Mouse (Mus musculus): Measurements from ENCODE around the gene Mars.

Gene Mars

DNA sequence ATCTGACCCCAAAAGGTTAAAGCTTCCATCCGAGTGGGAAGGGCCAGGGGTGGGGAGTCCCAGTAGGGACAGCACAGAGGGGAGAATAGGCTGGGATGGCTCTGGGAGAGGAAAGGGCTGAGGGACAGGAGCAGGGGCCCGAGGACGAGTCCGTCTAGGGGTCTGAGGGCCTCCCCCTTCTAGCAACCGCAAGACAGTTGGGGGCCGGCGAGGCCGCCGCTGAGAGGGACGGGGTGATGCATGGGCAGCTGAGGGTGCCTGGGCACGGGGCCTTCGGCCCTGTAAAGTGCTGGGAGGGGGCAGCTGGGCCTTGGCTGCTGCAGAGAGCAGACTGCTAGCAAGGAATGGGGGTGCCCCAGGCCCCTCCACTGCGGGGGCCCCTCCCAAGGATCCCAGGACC lies 25.9 kb downstream of the Mars start:
- DNase-seq = no peak

- no peak for DNase-seq
These were observed 26.7 kb downstream of the Mars start for GRCm38 (mm10) chr10:127284724-127285500.

- no peak for DNase-seq
These were observed 27.4 kb downstream of the Mars start for GRCm38 (mm10) chr10:127284105-127284622.

DNA sequence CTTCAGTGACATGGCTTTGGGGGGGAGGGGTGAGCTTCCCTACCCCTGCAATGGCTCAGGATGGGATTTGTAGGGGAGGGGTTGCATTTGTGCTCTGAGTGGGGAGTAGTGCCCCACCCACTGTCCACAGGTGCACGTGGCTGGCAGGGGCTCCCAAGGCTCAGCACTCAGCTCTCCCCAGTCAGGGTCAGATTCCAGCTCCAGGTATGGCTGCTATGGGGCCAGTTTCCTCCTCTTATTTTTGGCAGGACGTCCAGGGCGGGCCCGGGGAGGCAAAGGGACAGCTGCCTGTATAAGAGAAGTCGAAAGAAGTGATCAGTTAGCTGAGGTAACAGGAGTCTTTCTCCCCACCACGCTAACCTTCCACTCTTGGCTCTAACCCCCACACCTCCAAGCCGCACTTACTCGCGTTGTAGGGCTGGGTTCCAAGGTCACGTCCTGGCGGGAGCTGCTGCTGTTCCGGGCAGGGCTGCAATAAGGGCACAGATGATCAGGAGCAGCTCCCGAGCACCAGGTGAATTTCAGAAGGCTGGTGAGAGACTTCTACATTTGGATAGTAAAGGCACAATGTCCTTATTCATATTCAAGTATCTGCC lies 28.9 kb downstream of the Mars start:
- DNase-seq = no peak

DNA sequence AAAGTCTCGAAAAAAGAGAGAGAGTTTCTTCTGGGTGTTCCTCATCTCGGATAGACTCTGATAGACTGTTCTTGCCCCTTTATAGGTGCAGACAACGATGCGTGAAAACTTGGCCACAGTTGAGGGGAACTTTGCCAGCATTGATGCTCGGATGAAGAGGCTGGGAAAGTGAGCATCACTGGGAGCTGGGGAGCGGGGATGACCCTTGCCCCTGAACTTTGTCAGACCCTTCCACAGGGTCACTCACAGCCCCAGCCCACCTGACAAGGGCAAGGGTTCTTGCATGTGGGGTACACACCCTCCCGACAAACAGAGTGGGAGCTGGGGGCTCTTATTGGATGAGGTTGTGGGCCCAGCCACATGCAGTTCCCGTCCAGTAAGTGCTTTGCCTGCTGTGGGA lies 30.3 kb downstream of the Mars start:
- no peak for DNase-seq

GRCm38 (mm10) chr10:127279730-127280129 lies 31.9 kb downstream of the Mars start:
- no peak for DNase-seq

DNA sequence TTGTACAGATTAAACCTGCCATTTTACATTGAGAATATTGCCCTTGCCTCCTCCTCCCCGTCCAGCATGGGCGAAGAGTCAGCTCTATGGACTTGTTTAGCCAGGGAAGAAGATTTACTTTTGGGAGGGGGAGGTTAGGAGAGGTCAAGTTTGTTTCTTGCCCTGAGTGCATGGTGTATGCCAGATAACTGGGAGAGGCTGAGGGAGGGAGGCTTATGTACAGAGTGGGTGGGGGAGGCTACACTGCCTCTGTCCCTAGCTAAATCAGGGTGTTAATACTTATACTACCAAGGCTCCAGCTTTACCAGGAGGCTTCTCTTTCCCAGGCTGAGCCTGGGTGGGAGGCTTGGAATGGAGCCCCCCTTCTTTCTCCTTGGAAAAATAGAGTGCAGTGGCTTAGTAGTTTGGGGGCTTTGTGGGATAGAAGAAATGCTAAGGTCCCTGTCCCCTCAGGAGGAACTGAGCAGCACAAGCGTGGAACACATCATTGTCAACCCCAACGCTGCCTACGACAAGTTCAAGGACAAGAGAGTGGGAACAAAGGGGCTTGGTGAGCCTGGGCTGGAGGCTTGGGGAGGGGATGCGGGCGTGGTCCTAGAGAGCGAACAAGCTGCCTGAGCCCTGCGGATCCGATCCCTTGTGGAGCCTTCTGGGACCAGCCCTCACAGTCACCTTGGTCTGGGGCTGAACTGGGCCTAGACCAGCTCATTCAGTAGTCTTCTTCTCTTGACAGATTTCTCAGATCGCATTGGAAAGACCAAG lies 37.1 kb downstream of the Mars start:
- DNase-seq = no peak

DNA sequence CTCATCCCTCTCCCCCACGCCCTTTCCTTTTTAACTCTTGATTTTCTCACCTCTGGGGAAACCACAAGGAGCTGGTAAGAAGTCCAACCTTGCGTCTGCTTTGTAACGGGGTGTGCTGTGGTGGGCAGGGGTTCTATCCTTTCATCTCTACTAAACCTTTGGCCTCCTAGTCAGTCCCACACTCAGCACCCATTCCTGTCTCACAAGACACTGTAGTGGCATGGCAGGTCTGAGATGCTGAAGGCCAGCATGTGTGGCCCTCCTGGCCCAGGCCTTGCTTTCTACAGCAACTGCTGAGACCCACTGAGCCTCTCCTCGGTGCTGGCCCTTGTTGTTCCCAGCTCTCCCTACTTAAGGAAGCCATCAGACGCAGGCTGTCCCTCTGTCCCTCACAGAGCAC lies 39.2 kb downstream of the Mars start:
- DNase-seq = no peak

DNA sequence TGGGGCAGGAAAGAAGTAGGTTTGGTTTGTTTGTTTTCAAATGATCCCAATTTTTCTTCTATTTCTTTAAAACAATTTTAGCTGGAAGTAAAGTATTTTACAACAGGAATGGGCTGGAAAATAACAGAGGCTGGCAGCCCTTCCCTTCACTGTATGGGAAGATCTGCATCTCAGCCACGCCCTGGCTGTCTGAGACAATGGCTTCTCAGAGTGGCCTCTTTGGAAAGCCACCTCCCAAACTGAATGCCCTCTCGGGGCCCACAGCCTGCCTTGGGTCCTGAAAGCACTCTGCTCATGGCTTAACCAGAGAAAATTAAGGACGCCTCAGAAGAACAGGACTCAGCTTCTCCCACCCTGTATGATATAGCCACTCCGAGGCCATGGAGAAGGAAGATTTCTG lies 41.7 kb downstream of the Mars start:
- no peak for DNase-seq

GRCm38 (mm10) chr10:127269036-127269435 lies 42.5 kb downstream of the Mars start:
- DNase-seq = peak; percentile 19

DNA sequence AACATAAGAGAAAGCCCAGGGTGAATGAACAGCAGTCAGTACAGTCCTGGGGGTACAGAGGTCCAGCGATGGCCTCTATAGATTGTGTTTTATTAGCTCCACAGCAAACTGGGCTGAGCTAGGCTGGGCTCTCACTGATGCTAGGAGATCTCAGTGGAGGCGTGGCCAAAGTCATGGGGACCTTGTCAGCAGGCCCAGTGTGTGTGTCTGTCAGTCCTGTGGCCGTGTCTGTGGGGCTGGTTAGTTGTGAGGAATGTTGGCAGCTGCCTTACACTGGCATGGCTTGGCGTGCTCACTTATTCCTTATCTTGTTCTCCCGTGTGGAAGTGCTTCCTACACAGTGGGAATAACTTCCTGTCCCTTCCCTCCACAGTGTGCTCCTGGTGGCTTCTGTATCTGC lies 43.2 kb downstream of the Mars start:
- no peak for DNase-seq

DNA sequence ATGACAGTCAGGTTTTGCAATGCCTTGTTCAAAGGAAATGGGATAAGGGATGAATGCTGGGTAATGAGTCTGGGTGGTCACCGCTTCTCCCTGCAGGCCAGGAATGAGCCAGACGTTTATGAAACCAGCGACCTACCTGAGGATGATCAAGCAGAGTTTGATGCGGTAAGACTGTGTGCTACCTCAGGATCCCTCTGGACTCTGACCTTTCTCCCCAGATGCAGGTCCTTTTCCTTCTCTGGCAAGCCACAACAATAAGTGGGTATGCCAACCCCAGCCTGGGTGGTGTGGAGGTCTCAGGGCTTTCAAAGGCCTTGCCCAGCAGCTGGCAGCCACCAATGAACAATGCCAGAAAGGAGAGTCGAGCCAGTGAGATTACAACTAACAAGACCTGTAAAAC lies 44.3 kb downstream of the Mars start:
- DNase-seq = no peak

- peak; percentile 98 for DNase-seq
These were observed 45.2 kb downstream of the Mars start, which contains the start of gene Dctn2 for GRCm38 (mm10) chr10:127266112-127267091. Gene Dctn2 (plus strand): TSS chr10:127266368.

DNA sequence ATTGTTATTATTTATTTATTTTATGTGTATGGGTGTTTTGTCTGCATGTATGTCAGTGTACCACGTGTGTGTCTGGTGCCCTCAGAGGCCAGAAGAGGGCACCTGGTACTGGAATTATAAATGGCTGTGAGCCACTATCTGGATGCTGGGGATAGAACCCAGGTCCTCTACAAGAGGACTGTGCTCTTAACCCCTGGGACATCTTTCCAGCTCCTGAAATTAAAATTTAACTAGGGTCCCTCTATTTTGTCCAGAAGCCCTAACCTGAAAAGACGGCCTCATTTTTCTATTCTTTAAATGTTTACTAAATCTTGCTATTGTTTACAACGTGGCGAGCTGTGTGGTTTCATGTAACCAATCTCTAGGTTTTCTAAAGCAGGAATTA lies 45.9 kb downstream of the Mars start:
- peak; percentile 41 for DNase-seq

GRCm38 (mm10) chr10:127264971-127265370 lies 46.6 kb downstream of the Mars start:
- DNase-seq = peak; percentile 36

DNA sequence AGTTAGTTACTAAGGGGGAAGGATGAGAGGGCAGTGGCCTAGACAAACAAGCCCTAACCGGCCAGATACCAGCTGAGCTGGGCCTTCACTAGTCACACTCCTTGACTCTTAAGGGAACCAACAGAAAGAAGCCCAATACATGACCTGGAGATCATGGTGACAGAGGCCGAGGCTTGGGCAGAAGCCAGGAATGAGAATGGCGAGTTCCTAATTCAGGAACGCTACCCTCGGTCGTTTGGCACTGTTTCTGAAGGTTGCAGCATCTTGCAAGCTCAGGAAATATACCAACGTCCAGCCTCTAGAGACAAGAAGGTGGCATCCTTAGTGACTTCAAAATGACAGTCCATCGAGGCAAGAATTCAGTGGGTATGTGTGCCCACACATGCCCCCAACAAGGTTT lies 47.2 kb downstream of the Mars start:
- DNase-seq = no peak

DNA sequence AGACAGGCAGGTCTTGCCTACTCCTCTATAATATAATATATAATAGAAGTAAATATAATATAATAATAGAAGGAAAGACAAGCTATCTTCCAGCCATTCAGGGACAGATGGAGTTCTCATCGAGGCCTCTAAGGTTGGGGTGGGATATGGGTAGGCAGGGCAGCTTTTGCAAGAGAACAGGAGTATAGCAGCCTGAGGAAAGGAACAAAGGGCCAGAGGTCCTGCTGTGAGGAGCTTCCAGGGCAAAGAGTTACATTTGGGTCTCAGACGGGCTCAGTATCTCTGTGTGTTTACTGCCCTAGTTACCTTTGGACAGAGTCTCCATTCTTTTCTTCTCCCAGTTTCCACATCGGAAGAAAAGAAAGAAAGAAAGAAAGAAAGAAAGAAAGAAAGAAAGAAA lies 48.0 kb downstream of the Mars start:
- DNase-seq = no peak

DNA sequence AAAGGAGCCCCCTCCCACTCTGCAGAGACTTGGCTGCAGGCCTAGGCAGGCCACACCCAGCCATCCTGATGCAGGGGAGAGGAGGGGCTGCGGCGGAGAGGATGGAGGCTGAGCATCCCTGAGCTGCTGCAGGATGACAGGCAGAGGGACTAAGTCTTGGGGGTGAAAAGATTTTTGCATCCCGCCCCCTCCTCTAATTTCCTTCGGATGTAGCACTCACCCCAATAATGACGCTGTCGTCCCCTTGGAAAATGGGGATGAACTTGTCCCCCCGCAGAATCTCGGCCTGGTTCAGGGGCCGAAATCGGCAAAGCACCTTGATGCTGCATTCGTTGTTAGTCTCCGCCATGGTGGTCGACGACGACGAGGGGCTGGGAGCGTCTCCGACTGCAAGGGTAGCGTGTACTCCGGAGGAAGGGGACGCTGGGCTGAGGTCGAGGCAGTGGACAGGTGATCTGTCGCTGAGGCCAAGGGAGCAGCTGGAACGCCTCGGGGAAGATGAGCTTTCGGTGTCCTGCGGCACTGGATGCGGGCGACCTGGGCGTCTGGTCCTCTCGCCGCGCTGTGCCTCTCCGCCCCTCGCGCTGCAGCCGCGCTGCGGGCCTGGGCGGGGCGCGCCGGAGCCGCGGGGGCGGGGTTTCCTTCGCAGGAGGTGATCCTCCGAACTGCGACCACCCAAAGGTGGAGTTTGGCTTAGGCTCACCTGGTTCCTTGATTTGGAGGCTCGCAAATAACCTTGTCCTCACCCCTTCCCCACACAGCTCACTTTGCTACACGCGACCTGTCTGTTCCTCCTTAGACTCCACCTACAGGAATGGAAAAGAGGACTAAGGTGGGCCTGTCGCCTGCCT lies 48.8 kb downstream of the Mars start, which contains the start of gene Kif5a:
Gene Kif5a, minus strand, starts transcription at position 801 of the 851 bp plus-strand sequence.
- DNase-seq = peak; percentile 61

- no peak for DNase-seq
These were observed 49.7 kb downstream of the Mars start for GRCm38 (mm10) chr10:127261706-127262547.

DNA sequence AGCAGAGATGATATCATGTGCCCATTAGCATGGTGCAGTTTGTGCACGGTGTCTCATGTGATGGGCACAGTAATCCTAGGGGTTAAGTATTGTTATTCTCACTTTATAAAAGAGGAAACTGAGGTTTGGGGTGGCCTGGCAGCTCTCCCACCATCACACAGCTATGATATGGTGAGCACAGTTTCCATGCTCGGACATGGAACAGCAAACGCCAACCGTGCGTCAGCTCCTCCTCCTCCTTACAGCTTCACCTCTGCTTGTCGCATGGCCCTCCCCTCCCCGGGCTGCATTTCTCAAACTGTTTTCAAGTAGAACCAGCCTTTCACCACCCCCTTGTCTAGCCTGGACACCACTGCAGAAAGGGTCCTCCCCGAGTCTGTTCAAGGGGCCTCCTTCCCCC lies 53.1 kb downstream of the Mars start:
- no peak for DNase-seq

All from retina, postnatal 1 day (tissue).